Mouse (Mus musculus) kidney, adult 18-20 months (tissue): ENCODE measurements at regions not wholly inside any gene's neighbourhood (a gene's known extent, or its start where the extent isn't known, plus 50 kb on each side); places are given as distances from the start of the nearest gene placed in this dataset.
A peak's percentile ranks its signal among the peaks of the same experiment; 100 is the strongest.

Source experiments
- DNase-seq: peaks from one replicate; pipeline ENCODE4 v3.0.0; 2021

DNA sequence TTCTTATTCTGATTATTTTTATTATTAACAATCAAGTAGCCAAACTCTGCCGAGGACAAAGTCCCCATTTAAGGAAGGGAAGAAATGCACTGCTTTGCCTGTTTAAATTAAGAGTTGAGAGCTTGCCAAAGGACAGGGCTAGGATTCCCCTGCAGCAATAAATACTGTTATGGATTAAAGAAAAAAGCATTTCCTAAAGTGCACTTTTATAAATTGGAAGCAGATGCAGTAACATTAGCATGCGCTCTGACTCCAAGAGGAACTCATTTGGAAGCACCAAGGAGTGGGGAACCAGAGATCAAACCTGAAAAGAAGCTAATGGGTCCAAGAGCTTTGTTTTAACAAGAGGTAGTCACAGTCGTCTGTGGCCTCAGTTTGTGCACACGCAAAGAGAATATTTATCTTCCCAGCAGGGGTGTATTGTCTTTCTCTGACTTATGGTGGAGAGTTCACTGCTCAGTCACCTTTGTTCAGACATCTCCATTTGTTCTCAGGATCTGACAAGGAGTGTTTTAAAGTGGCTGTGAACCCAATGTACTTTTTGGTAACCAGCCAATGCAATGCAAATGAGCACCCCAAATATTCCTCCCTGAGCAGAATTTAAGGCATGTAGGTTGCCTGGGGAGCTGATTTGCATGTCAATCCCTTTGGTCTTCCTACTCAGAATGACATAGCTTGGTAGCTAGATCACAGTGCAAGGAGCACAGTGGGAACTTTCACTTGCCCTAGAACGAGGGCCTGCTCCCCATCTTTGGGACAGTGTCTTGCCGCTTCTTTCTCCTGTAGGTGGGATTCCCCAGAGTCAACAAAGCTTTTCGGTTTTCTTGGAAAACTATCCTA, 119.1 kb upstream of the Nbea start:
- DNase-seq: no peak

DNA sequence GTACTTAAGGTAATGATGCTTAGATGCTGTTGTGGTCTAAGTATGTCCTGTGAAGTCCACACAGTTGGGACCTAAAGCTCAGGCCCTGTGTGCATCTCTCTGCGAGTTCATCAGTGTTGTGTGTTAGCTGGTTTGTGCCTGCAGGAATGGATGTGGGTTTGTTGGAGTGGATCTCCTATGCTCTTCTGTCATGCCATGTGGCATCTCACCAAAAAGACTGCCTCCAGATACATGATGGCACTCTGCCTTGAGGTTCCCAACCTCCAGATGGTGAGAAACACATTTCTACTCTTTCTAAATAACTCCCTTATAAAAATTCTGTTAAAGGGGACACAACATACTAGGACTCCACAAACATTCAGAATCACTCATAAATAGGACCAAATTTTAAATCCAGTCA, 117.3 kb upstream of the Nbea start:
- DNase-seq: no peak

- no peak for DNase-seq
These were observed 112.1 kb upstream of the Nbea start for GRCm38 (mm10) chr3:56295578-56295977.

- no peak for DNase-seq
These were observed 98.0 kb upstream of the Nbea start for GRCm38 (mm10) chr3:56281507-56281906.

GRCm38 (mm10) chr3:56280330-56280957, 96.9 kb upstream of the Nbea start:
- no peak for DNase-seq

DNA sequence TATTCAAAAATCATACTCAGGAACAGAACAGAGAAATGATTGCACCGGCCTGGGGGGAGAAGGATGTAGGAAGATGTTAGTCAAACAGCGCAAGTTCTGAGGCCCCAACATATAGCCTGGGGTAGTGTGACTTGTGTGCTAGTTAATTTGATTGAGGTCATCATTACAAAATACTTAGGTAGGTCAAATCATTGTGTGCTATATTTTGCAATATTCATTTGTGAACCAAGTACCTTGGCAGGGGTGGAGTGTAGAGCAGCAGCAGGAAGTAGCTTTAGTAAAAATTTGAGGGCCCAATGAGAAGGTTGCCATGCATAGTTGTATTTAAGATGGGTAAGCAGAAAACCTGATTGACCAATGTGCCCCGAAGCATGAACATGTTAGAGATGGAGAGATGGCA, 89.1 kb upstream of the Nbea start:
- no peak for DNase-seq

DNA sequence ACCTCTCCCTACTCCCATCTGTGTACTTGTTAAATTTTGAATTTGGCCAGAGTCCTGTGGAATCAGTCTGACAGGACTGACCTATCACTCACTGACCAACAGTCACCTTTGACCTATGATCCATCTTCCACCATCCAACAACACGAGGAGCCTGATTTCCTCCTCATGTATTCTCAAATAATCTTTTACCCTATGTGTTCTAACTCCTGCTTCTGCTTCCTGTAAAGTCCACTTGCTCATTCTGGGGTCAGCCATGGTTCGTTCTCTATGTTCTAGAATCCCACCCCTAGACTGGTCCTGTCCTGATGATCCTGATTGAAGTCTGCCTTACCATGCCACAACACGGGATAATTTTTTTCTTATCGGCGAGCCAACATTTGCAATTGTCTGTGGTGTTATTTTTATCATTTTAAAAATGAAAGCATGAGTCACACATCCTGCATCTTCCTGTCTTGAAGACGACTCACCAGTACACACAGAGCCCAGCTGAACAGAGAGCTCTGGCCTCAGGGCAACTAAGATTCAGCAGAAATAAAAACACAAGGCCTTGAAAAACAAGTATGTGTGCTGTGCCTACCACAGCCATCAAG, 86.8 kb upstream of the Nbea start:
- peak; percentile 3 for DNase-seq

DNA sequence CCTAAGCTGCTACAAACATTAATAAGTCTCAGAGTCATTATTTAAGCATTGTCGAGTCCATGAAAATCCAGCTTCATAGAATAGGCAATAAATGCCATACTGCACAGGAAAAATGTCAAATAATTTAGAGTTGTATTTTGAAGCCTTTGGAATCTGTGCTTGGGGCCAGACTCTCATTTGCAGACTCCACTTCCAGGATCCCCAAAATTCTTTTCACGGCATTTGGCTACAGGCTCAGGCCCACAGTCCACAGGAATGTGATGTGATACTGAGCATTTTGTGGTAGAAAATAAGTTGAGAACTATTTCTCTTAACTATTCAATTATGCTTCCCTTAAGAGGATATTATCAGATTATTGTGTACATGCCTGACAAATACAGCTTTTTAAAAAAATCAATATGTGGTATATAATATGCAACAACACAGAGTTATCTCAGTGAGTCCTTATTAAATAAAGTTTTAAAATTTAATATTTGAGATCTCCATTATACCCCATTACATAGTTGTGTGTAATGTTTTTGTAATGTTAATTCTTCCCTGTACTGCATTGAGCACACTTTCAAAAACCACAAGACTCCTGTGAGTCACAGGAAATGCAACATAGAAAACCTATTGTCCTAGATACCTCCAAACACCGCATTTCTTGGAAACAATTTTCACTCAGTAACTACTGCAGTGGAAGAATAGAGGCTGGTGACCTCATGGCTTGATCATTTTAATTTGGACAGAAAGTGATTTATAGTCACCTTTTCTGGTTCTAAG, 78.5 kb upstream of the Nbea start:
- no peak for DNase-seq

DNA sequence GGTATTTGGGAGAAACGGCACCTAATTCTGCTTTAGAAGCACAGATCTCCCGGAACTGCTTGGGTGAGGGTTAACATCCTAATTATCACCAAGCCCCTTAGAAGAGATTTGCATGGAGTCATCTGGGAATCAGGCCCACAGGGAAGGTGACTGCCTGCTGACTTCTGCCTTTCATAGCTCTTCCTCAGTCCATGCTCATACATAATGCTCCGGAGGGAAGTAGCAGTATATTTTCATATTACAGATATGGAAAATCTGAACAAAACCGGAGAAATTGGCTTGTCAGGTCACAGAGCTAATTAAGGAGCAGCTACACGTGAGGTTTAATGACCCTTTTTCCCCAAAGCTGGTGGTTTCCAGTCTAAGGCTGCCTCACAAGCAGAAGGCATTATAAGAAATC, 72.8 kb upstream of the Nbea start:
- no peak for DNase-seq

- no peak for DNase-seq
These were observed 60.9 kb upstream of the Nbea start for GRCm38 (mm10) chr3:56244370-56244769.

DNA sequence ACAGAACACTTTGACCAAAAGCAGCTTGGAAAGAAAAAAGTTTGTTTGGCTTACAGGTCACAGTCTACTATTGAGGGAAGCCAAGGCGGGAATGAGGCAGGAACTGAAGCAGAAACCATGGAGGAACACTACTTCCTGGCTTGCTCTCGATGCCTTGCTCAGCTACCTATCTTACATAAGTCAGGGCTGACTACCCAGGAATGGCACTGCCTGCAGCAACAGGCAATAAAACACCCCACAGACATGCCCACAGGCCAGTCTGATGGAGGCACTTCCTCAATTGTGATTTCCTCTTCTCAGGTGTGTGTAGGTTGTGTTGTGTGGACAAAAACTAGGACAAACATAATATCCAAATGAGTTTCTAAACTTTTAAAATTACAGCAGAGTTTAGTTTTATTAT, 54.7 kb upstream of the Nbea start:
- DNase-seq: no peak

DNA sequence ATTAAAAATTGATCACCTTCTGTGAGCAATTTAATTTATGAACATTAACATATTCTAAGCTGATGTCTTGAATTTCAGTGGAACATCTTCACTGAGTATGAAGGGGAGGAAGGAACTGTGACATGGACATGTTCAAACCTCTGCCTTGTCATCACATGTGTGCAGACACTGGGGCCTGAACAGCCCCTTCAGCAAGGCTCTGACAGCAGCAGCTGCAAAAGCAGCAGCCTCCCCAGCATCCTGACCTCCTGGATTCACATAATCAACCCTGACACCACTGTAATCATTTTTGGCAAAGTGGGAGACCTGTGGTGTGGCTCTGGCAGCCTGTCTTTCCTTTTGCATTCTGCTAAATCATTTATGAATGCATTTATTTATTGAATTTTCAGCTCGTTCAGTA, 52.7 kb upstream of the Nbea start:
- no peak for DNase-seq
